Mouse (Mus musculus) hematopoietic stem cell, adult 5-6 weeks (primary cell): ENCODE data around the gene Grip2. TPM values are rescaled to one million over a fixed set of nuclear protein-coding genes. Genes with fewer than 3 reads are reported as not detected.

Experiments used
- ATAC-seq, 2 experiments: fragments of 125-278 bp in 1 of 2; replicated peaks in 1 of 2; 2 replicates each; pipeline ENCODE4 v1.8.0; 2016 to 2017; ENCODE audit warnings: inconsistent platforms in 2 of 2, mild to moderate bottlenecking in 2 of 2, moderate number of reproducible peaks in 2 of 2, low read depth in 1 of 2, moderate TSS enrichment in 1 of 2; ENCODE audit not compliant: low FRiP score in 2 of 2, poor library complexity in 2 of 2, severe bottlenecking in 2 of 2, insufficient read depth in 1 of 2, low TSS enrichment in 1 of 2
- total RNA-seq: library from RNA; stranded (forward); fragments of 172-1452, 232-1000 nt; gene quantifications from 2 replicates; pipeline ENCODE4 v1.2.3, GENCODE M21; 2017

The Grip2 gene
- total RNA-seq, 1 experiment from 2014 or later: not detected

GRCm38 (mm10) chr6:91718603-91719002 lies 108.4 kb downstream of the Grip2 start:
- ATAC-seq: no peak

GRCm38 (mm10) chr6:91718067-91718466 lies 109.0 kb downstream of the Grip2 start:
- no peak for ATAC-seq

GRCm38 (mm10) chr6:91715988-91716810 lies 110.9 kb downstream of the Grip2 start:
- no peak for ATAC-seq

- ATAC-seq: no peak
Measured at GRCm38 (mm10) chr6:91715023-91715422, 112.0 kb downstream of the Grip2 start.

- ATAC-seq: no peak
Measured at GRCm38 (mm10) chr6:91713370-91713896, 113.6 kb downstream of the Grip2 start.

GRCm38 (mm10) chr6:91712855-91713331 lies 114.2 kb downstream of the Grip2 start:
- ATAC-seq: peak; percentile 94 to 98

- ATAC-seq: no peak
Measured at GRCm38 (mm10) chr6:91712097-91712854, 114.8 kb downstream of the Grip2 start.

Other genes starting within 250 kb of the Grip2 start
- gene Slc6a6, start 143.2 kb downstream of the Grip2 start, total RNA-seq: 36.7 and 47.7 TPM in 2 replicates
- gene Ccdc174, start 50.8 kb upstream of the Grip2 start, total RNA-seq: 71.7 and 104 TPM in 2 replicates
- 0.74 and 2.0 TPM in 2 replicates for gene 4930590J08Rik, start 75.6 kb upstream of the Grip2 start, total RNA-seq
- gene Fgd5, start 151.6 kb upstream of the Grip2 start, total RNA-seq: 5.6 and 7.3 TPM in 2 replicates